ENCODE assay signal across 8 mouse cellular contexts in genomic region chr10:122984531-122985251, GRCm38 (mm10).
A peak's percentile ranks its signal among the peaks of the same experiment; 100 is the strongest.
DNase-seq lines count a peak whose midpoint lies in the region; ATAC-seq and TF ChIP-seq lines count a peak whose summit lies in the region.

No protein-coding gene starts in this region.

- H3K4me3 ChIP-seq in erythroblast, embryonic 14.5 days (replicated peaks), result peak overlapping the region; percentile 87
- peak overlapping the region; percentile 86 for H3K4me3 ChIP-seq in thymus, adult 2 months (ENCODE audit: control insufficient read depth, insufficient read depth, low read length)
- H3K4me3 ChIP-seq in limb, embryonic 14.5 days (replicated peaks; ENCODE audit: low read length), result peak overlapping the region; percentile 98
- H3K4me3 ChIP-seq in stomach, postnatal 0 days (ENCODE audit: low read depth, low read length), result peak overlapping the region; percentile 99

- H3K4me2 ChIP-seq in limb, embryonic 14.5 days (replicated peaks; ENCODE audit: low read depth, low read length, severe bottlenecking), result peak overlapping the region; percentile 53
- H3K4me2 ChIP-seq in stomach, postnatal 0 days (replicated peaks; ENCODE audit: low read depth), result peak overlapping the region; percentile 56

- no peak for TF ChIP-seq EP300 in stomach, postnatal 0 days (optimal IDR thresholded peaks at IDR 0.05)

- no peak for DNase-seq in thymus, adult 2 months
- DNase-seq in thymus, postnatal 14 days, result no peak
- no peak for DNase-seq in limb, embryonic 14.5 days (ENCODE audit: low spot score)
- DNase-seq in stomach, postnatal 0 days (ENCODE audit: low spot score), result no peak
- no peak for DNase-seq in cerebellum, adult 9-10 months
- no peak for DNase-seq in frontal cortex, postnatal 25 days (ENCODE audit: low spot score in 2 of 2)

- under 1% methylated on average over 10 of the region's 10 CpGs for WGBS in thymus, adult 2 months
- WGBS in limb, embryonic 14.5 days, result under 1% methylated on average over 10 of the region's 10 CpGs
- under 1% methylated on average over 10 of the region's 10 CpGs for WGBS in stomach, postnatal 0 days

- no peak for TF ChIP-seq POLR2A in thymus, adult 2 months (IDR thresholded peaks at IDR 0.05; ENCODE audit: control insufficient read depth, extremely low read depth, insufficient read depth, low read length, poor library complexity)
- TF ChIP-seq POLR2A in limb, embryonic 14.5 days (IDR thresholded peaks at IDR 0.05; ENCODE audit: borderline replicate concordance, extremely low read depth, insufficient read depth, insufficient read length), result no peak

- peaks cover 38% of the 10 kb centered on the region for H3K36me3 ChIP-seq in erythroblast, embryonic 14.5 days (ENCODE audit: control insufficient read depth)
- no peaks in the 10 kb centered on the region for H3K36me3 ChIP-seq in thymus, adult 2 months (ENCODE audit: control insufficient read depth, insufficient read depth, low read length)
- H3K36me3 ChIP-seq in limb, embryonic 14.5 days (ENCODE audit: control insufficient read depth, insufficient read depth, low read length), result peaks cover 28% of the 10 kb centered on the region
- peaks cover 8% of the 10 kb centered on the region; the same call in 1 of the 2 replicates for H3K36me3 ChIP-seq in stomach, postnatal 0 days (ENCODE audit: control insufficient read depth, insufficient read depth, low read length)

- no peaks in the 10 kb centered on the region for H3K9me3 ChIP-seq in erythroblast, embryonic 14.5 days (ENCODE audit: control insufficient read depth, low read length)
- no peaks in the 10 kb centered on the region for H3K9me3 ChIP-seq in limb, embryonic 14.5 days (ENCODE audit: control insufficient read depth, low read length)
- no peaks in the 10 kb centered on the region for H3K9me3 ChIP-seq in stomach, postnatal 0 days (ENCODE audit: control insufficient read depth, low read length)

- H3K4me1 ChIP-seq in erythroblast, embryonic 14.5 days (ENCODE audit: control insufficient read depth), result peaks cover 40% of the 10 kb centered on the region
- peaks cover 10% of the 10 kb centered on the region for H3K4me1 ChIP-seq in thymus, adult 2 months (replicated peaks; ENCODE audit: control insufficient read depth, insufficient read depth, low read length)
- peaks cover 23% of the 10 kb centered on the region for H3K4me1 ChIP-seq in limb, embryonic 14.5 days (ENCODE audit: control insufficient read depth, insufficient read depth, low read length)
- H3K4me1 ChIP-seq in stomach, postnatal 0 days (replicated peaks; ENCODE audit: control insufficient read depth, insufficient read depth), result no peaks in the 10 kb centered on the region

- no peak for ATAC-seq in erythroblast, adult 5-6 weeks (replicated peaks; ENCODE audit: low FRiP score, poor library complexity, severe bottlenecking)
- no peak for ATAC-seq in limb, embryonic 14.5 days (ENCODE audit: low FRiP score, low read depth)
- ATAC-seq in stomach, postnatal 0 days (ENCODE audit: low FRiP score, low TSS enrichment), result no peak

- H3K27me3 ChIP-seq in erythroblast, embryonic 14.5 days (ENCODE audit: control insufficient read depth), result no peaks in the 10 kb centered on the region
- H3K27me3 ChIP-seq in thymus, adult 2 months (ENCODE audit: control insufficient read depth, insufficient read depth, low read length), result no peaks in the 10 kb centered on the region
- H3K27me3 ChIP-seq in limb, embryonic 14.5 days (ENCODE audit: control insufficient read depth, insufficient read depth, low read length), result no peaks in the 10 kb centered on the region
- H3K27me3 ChIP-seq in stomach, postnatal 0 days (ENCODE audit: control insufficient read depth, insufficient read depth, low read length), result no peaks in the 10 kb centered on the region

- H3K27ac ChIP-seq in thymus, adult 2 months (ENCODE audit: control insufficient read depth, insufficient read depth, low read length), result peak overlapping the region; percentile 87
- peak overlapping the region; percentile 100 for H3K27ac ChIP-seq in limb, embryonic 14.5 days (replicated peaks; ENCODE audit: low read depth, low read length)
- peak overlapping the region; percentile 100 for H3K27ac ChIP-seq in stomach, postnatal 0 days (replicated peaks)

- peak overlapping the region; percentile 100 for H3K9ac ChIP-seq in limb, embryonic 14.5 days (ENCODE audit: low read depth, low read length, severe bottlenecking)
- peak overlapping the region; percentile 99 for H3K9ac ChIP-seq in stomach, postnatal 0 days (ENCODE audit: low read length)

- TF ChIP-seq CTCF in thymus, adult 2 months (IDR thresholded peaks at IDR 0.05; ENCODE audit: borderline replicate concordance, control insufficient read depth, extremely low read depth, insufficient read depth, low read length, poor library complexity), result no peak
- TF ChIP-seq CTCF in stomach, postnatal 0 days (IDR thresholded peaks at IDR 0.05; ENCODE audit: low read depth), result no peak
